Mouse (Mus musculus): ENCODE results near the gene Invs.
A peak's percentile ranks its signal among the peaks of the same experiment; 100 is the strongest.
"Not testable (repeated sequence)": the region's sequence is repeated elsewhere in the genome, so short reads cannot be mapped to it uniquely, and the experiment has no call there.

The Invs gene

DNA sequence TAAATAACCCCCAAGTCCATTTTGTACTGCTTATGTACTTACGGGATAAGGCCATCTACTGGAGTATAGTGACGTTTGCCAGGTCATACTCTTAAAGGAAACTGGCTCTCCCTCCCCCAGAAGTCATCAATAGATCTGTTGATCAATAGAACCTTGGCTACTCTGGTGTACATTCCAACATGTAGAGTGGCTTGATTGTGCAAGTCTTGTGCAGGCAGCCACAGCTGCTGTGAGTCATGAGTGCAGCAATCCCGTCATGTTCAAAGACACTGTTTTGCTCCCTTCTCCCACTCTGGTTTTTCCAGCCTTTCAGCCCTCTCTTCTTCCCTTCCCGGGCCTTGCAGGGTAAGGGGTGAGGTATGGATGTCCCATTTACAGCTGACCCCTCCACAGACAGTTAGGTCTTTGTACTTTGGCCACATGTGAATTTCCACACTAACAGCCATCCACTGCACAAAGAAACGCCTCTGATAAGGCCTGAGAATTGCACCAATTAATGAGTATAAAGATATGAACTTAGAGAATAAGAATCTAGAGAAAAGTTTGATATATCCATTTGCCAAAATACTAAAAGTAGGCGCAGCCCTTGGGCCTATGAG is 53.0 kb downstream of the Invs start:
- DNase-seq = no peak

DNA sequence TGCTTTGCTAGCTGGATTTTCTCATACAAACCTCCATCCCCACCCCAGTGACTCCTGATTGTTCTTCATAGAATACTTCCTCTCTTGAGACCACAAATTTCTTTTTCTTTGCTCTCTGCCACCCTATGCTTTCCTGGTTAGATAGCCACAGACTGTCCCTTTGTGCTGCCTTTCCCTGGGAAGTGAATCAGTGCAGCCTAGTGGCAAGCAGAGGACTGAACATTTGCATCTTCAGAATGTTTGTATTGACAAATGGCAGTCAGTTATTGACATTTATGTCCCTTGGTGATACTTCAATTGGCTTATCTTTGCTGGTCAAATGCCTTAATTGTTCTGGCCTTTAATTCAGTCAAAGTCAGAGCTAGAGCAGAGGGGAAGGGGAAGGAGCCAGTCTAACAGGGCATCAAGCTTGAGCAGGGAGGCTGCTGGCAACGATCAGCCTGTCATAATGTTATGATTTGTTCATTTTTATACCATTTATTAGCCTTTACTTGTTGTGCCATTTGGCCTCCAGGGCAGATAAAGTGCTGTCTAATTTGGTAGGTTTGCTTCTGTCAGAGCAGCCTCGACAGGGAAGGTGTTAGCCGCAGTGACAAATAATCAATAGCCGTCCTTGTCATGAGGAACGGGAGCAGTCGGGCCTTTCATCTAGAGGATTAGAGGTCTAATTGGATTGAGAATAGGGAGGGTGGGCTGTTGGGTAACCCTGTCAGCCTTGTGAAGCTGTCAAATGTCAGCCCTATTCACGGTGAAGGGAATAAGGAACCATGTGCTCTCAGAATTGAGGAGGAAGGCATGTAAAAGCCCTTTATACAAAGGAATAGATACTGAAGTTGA is 55.6 kb downstream of the Invs start:
- no peak for DNase-seq

DNA sequence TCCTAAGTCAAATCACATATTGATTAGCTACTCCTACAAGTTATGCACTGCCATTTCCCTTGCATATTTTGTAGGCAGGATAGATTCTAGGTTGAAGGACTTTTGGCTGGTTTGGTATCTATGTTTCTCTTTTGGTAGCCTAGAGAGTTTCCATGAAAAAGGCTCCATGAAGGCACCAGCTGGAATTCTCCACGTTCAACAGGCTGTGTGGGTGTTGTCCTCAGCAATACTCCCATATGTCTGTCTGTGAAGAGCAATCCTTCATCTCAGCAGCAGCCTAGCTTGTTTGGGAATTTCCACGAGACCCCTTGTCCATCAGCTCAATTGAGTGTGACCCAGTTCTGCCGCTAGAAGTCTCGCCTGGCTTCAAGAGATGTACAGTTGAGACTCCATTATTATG is 63.1 kb downstream of the Invs start:
- DNase-seq = no peak

DNA sequence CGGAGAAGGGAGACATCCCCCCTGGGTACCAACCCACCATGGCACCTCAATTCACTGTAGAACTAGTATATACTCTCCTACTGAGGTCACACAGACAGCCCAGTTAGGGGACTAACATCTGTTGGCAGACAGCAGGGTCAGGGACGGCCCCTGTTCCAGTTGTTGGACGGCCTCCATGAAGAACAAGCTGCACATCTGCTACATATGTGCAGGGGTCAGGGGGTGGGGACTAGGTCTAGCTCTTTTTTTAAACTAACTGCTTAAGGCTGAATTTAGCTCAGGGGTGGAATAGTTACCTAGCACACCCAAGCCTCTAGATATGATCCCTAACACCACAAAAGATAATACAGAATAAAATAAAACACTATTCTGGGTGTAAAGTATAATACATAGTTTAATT is 82.8 kb downstream of the Invs start:
- no peak for DNase-seq

DNA sequence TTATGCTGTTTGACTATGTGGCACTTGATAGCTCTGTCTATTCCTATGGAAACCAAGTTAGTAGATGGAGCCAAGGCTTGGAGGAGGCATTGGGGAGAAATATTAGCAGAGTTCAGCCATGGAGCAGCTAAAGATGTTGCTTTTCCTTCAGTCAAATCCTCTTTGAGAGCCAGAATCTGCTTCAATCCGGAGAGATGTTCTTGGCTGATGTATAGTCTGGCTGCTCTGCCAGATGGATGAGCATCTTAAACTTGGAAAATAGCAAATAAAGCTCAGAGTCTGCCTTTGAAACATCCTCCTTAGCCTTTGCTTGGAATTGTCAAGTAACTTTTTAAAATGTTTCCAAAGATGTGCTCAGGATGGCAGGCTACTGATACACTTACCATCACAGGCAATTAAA is 91.5 kb downstream of the Invs start:
- DNase-seq = no peak

DNA sequence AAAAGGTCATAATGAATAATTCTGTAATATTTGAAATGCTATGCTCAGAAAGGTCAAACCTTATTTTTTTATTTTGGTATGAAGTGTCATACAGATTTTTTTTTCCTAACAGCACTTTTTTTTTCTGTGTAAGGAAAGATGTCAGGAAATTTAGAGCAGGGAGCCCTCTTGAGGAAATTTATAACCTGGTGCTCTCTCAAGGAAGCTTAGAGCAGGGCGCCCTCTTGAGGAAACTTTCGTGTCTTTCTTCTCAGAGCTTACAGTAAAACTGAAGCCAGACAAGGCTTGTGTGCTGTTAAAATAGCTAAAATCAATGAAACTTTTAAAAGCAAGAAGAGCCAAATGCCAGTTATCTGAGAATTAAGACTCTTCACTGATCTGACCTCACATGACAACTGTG is 101.4 kb downstream of the Invs start:
- peak; percentile 87 for DNase-seq

DNA sequence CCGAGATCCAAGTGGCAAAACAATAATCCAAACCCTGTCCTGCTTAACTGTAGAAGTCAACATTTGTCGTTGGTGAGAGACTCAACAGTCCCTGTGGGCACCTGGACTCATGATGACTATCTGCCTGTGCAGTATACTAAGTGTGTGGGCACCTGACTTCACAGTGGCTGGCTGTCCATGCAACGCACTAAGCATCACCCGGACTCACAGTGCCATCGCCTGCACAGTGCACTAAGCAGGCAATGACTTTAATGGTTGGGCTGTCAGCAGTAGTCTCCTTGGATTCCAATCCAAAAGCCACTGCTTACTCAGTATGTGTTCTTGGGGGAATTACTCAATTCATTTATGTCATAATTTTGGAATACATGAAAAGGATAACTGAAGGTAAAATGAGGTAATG is 102.9 kb downstream of the Invs start:
- no peak for DNase-seq

DNA sequence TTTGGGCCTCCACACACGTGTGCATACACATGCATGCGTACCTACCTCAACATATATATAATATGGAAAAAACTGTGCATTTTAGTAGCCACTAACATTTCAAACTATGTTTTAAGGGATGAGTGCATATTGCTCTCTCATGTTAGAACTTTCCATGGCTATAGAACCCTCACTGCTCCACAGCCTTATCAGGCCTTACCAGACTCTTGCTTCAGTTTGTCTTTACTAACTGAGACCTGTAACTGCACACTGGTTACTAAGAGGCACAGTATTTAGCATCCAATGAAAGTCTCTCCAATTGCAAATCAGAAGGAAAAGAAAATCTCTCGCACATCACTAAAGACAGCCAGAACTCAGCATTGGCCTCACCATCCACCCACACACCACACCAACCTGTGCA is 117.4 kb downstream of the Invs start:
- no peak for DNase-seq

DNA sequence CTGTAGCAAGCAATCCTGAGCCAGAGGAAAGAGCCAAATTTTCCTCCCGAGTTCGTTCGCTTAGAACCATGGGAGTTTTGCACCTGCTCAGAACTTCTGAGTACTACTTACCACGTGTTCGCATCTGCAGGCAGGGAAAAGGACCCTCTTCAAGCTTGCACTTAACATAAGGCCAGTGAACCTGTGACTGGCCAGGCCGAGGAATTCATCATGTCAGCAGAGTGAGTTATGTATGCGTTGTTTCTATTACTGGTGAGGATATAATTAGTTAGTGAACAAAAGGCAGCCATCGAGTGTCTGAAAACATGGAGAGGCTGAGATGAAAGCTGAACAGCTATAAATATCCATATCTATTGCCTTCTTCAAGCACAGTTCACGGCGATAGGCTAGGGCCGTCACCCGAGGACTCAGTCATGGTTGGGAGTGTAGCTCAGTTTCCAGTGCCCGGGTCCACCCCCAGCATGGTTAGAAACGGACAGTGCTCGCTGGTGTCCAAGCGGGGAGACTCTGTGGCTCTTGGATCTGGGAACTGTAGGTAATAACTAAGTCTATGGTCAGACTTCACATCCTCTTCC is 123.6 kb downstream of the Invs start:
- no peak for DNase-seq

DNA sequence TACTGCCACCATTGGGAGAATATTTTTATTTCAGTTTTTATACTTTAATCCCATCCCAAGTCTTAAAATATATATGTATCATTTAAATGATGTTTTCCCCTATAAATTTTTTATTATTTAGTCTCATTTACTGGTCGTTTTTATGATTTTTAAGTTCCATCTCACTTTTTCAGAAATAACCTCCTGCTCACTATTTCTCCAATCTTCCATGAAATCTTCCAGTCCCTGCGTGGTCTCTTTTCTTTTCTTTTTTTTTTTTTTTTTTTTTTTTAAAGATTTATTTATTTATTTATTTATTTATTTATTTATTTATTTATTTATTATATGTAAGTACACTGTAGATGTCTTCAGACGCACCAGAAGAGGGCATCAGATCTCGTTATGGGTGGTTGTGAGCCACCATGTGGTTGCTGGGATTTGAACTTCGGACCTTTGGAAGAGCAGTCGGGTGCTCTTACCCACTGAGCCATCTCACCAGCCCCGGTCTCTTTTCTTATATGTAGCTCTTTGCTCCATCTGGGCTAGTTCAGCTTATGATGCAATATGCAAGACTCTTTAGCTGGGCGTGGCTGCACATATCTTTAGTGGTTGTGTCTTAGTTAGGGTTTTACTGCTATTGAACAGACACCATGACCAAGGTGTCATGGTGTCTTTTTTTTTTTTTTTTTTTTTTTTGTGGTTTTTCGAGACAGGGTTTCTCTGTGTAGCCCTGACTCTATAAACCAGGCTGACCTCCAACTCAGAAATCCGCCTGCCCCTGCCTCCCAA is 126.3 kb downstream of the Invs start:
- not testable (repeated sequence) for DNase-seq

DNA sequence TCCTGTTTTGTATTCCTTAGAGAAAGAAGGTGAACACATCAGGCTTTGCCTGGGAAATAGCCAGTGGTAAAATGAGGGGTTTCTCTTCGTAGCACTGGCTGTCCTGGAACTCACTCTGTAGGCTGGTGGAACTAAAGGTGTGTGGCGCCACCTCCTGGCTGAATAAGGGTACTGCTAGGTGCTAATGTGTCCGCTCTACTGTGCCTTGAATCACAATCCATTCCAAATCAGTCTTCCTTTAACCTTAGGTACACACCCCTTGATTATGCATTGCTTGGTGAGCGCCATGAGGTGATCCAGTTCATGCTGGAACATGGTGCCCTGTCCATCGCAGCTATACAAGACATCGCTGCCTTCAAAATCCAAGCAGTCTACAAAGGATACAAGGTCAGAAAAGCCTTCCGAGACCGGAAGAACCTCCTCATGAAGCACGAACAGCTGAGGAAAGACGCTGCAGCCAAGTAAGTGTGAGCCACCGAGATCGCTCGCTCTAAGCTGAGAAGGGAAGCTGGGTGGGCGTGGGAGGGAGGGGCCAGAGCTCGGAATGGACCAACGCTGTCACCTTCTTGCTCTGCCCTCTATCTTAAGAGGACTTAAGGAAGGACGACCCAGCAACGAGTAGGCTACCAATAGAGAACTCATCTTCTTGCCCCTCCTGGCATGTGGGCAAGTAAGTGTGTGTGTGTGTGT is 127.9 kb downstream of the Invs start:
- DNase-seq = peak; percentile 65

DNA sequence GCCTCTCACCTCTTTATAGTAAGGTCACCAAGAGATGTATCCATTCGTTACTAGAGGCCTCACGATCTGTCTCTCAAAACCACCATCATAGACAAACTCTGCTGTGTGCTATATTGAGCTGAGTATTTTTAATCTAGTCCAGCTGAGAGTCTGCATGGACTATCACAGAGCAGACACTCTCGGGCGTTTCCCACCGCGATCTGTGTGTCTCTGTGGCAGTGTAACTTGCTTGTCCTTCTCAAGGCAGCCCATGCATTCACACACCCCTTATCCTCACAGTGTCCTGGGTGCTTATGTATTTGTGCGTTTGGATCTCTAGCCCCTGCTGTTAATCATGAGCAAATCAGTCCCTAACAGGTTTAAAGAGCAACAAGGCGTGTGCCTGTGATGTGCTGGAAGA is 133.9 kb downstream of the Invs start:
- DNase-seq = no peak

DNA sequence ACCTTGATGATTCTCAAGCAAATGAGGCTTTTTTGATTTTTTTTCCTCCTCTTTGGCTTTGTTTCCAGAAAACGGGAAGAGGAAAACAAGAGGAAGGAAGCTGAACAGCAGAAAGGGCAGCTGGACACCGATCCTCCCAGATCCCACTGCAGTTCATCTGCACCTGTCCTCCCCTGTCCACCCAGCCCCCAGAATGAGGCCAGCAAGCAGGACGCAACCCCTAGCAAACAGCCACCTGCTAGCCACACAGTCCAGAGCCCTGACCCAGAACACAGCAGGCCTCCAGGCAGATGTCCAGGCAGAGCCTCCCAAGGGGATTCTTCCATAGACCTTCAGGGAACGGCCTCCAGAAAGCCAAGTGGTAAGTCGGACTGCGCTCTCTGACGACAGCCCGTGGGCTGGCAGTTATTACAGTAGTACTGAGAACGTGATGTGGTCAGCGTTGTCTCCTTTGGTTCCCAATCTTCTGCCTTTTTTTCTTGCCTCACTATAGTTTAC is 136.3 kb downstream of the Invs start:
- DNase-seq = no peak

DNA sequence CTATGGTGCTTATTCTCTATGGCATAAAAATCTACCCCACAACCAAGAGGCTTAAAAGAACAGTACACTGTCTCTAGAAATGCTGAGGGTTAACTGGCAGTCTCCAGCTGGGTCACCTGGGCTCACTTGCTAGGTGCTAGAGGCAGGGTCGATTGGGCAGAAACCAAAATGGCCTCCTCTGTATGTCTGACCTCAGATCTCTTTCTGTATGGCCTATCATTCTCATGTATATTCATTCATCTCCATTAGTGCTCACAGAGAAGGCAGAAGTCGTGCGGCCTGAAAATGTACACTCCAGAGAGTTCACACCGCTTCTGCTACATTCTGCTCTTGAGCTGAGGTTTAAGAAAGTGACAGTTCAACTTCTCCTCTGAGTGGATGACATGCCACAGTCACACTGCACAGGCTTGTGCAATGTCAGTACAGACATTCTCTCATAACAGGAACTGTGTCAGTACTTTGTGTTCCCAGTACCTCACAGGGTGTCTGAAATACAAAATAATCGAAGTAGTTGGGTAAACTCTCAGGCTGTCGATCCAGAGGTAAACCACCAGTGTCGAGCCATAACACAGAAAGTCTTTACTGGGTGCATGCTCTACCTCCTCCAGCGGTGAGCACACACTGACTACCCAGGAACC is 139.4 kb downstream of the Invs start:
- no peak for DNase-seq

DNA sequence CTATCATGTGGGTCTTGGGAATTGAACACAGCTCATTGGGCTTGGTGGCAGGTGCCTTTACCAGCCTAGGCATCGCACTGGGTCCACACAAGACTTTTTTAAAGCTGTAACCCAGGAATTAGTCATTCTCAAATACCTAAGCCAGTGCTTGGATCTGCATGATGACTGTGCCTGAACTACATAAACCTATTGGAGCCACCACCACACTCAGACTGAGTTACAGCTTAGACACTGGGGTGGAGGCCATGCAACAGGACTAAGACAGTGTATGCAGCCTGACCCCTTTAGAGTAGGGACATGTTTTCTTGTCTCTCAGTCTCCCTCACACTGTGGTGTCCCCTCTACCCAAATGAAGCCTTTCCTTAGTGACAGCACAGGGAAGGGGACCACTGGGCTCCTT is 143.1 kb downstream of the Invs start:
- no peak for DNase-seq

DNA sequence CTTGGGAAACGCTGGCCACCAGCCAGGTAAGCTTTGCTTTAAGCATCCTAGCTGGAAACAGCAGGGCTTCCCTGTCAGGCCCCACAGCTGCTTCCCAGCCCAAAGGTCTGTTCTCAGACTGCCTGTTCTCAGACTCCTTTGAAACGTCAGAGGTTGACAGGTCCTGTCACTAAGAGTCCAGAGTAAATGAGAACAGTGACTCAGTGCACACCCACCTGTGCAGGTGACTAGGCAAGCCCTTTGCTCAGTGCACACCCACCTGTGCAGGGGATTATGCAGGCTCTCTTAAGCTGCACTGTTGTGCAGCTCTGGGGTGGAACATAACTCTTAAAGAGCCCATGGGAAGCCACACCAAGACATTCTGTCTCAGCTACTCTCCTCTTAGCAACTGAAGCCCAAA is 144.2 kb downstream of the Invs start:
- DNase-seq = no peak

DNA sequence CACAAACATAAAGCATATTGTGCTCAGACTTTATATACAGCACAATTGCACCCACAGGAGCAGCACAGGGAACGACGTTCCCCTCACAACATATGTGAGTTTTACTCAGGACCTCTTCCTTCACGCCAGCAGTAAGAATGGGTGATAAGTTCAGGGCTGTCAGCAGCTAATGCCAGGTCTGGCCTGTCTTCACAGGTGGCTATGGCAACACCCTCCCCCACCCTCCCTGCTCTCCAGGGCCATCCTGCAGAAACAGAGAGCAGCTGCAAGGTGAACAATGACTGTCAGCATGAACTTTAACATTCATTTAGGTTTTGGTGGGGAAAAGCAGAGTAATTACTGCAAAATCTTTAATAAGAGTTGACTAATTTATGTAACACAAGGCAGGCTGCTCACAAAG is 147.9 kb downstream of the Invs start:
- DNase-seq = no peak

DNA sequence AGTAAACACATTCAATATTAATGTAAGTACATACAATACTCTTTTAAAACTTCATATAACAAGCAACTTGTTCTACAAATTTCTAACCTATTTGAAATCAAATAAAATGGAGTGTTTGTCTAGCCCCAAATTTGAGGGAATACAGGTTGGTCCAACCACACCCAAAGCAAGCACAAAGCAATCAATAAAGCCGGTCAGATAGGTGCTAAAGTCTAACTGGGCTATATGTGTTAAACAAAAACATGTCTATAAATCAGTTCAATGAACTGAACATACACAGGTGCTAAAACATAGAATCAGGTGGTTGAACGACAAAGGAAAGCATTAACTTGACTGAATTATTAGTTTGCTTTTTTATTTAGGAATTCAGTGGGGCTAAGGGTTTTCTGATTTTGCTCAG is 148.5 kb downstream of the Invs start:
- no peak for DNase-seq

DNA sequence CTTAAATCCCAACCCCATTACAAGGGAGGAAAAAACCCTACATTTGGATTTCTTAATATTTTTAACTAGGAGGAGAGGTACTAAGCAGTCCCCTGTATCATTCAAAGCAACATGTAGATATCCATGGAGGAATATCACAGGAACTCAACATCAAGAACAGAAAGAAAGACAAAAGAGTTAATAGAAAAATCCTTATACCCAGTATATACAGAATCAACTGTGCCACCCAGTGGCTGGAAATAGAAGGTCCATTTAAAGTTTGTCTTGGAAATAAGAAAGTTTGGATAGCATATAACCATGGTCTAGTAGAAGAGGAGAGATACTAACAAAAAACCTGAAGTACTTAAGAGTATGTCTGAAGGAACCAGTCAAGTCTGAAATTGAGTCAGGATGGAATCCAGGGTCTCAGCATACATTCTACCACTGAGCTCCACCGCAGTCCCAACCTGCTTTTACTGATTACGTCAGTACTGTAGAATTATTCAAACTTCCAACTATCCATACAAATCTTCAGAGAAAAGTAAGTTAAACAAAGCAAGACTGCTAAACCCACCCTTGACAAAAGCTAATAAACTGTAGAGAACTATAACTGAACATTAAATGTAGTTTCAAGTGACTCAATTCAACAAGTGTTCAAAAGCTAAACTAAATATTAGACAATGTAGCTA is 174.7 kb downstream of the Invs start:
- no peak for DNase-seq

DNA sequence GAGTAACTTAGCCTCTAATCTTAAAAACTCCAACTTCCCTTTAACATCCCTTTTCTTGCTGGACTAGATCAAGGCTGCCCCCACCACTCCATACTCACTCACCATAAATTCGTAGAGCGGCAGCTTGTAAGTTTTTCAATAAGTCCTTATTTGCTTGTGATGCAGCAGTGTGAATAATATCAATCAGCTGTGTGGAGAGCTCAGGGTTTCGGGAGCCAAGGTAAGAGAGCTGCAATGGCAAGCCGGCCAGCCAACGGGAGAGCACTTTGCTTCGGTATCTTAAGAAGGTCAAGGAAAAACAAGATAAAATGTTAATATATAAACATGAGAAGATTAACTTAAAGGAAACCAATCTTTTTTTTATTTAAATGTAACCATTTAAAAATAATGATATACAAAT is 178.9 kb downstream of the Invs start:
- no peak for DNase-seq

DNA sequence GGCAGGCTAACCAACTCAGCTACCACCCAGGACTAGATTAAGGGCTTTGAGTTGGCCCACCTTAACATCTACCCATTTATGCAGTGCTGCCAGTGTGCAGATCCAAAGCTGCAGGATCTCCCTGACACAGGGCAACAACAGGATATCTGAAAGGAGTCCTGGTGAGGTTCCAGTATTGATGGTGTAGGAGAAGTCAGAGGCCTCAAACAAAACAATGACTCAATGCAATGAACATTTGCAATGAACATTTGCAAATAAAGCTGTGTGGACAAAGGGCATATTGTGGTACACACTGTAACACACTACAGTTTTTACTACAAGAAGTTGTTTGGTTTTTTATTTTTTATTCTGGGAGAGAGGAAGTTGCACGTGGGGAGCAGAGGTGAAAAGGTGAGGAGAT is 181.5 kb downstream of the Invs start:
- DNase-seq = no peak

DNA sequence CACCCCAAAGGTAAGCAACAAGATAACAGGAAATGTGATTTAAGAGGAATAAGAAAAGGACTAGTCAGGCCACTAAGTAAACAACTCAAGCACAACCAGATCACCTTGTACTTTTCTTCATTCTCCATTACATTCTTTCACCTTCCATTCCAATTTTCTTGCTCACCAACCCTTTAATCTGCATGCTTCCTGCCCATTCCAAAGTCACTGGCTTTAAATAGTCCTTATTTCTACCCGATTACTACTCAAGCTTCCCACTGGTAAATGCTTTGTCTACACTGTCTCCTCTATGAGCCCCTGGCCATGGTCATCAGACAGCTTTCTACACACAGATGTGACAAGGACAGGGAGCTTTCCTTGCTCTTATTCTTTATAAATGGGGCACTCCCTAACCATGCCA is 191.4 kb downstream of the Invs start:
- DNase-seq = no peak

All from right cerebral cortex, postnatal 14 days (tissue).